Mouse (Mus musculus): ENCODE measurements around the gene 1700012B07Rik. TPM values are rescaled to one million over a fixed set of nuclear protein-coding genes. Genes with fewer than 3 reads are reported as not detected.

1700012B07Rik gene
- polyA plus RNA-seq, 1 experiment from 2014 or later = 0.12 TPM

- ATAC-seq (ENCODE audit: low read depth) = no peak
- no peaks in the 10 kb centered on the region for H3K4me1 ChIP-seq (ENCODE audit: control insufficient read depth, low read depth, low read length)
- H3K27me3 ChIP-seq (ENCODE audit: control insufficient read depth, insufficient read depth, low read depth, low read length) = no peaks in the 10 kb centered on the region
- no peaks in the 10 kb centered on the region for H3K36me3 ChIP-seq (ENCODE audit: control insufficient read depth, insufficient read depth)
- 45% methylated on average over 12 of the region's 12 CpGs for WGBS (ENCODE audit: insufficient replicate concordance)
- H3K4me2 ChIP-seq (ENCODE audit: low read depth, low read length) = no peak overlapping the region
- H3K9me3 ChIP-seq (replicated peaks; ENCODE audit: control insufficient read depth, low read length) = no peaks in the 10 kb centered on the region
- H3K9ac ChIP-seq (ENCODE audit: low read depth, low read length) = no peak overlapping the region
- no peak overlapping the region for H3K27ac ChIP-seq (ENCODE audit: low read length)
- no peak overlapping the region for H3K4me3 ChIP-seq (ENCODE audit: low read depth, low read length)
These were observed 75.9 kb downstream of the 1700012B07Rik start for GRCm38 (mm10) chr11:109751636-109752603.

DNA sequence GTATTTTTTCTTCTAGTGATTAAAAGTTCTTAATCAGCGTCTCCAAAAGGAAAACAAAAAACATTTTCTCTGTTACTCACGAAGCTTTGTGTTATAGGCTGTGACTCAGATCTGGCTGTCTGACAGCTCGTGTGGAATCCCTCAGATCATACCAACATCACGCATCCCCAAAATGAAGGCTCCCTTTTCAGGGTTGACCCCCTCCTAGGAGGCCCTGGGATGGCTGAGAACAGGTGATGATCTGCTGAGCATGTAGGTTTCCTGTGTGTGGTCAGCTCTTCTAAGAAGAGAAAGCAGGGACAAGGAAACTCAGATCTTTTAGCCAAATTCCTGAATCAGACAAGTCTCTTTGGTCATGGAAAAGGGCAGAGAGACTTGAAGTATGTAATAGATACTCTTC lies 82.6 kb downstream of the 1700012B07Rik start:
- 49% methylated on average over 4 of the region's 4 CpGs for WGBS (ENCODE audit: insufficient replicate concordance)
- Histone ChIP-seq H3K4me1 (ENCODE audit: control insufficient read depth, low read depth, low read length) (no peaks in the 10 kb centered on the region), H3K27ac (ENCODE audit: low read length) (no peak overlapping the region), H3K27me3 (ENCODE audit: control insufficient read depth, insufficient read depth, low read depth, low read length) (no peaks in the 10 kb centered on the region), H3K4me2 (ENCODE audit: low read depth, low read length) (no peak overlapping the region), H3K36me3 (ENCODE audit: control insufficient read depth, insufficient read depth) (no peaks in the 10 kb centered on the region), H3K4me3 (ENCODE audit: low read depth, low read length) (no peak overlapping the region), H3K9me3 (replicated peaks; ENCODE audit: control insufficient read depth, low read length) (no peaks in the 10 kb centered on the region), H3K9ac (ENCODE audit: low read depth, low read length) (no peak overlapping the region)
- no peak for ATAC-seq (ENCODE audit: low read depth)

DNA sequence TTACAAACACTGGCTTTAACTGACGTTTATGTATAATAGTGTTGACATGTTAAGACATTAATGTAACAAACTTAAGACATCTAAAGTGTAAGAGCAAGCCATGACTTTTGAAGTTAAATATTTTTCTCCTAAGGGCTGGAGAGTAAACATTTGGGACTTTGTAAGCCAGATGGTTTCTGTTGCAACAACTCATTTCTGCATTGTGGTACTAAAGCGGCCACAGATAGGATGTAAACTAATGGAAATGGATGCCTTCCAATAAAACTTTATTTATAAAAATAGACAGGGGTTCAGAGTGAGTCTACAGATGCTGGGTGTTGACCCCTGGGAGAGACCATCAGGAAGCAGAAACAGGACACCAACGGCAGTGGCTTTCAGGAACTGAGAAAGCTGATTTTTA lies 89.9 kb downstream of the 1700012B07Rik start:
- Histone ChIP-seq H3K27me3 (ENCODE audit: control insufficient read depth, insufficient read depth, low read depth, low read length) (no peaks in the 10 kb centered on the region), H3K9me3 (replicated peaks; ENCODE audit: control insufficient read depth, low read length) (no peaks in the 10 kb centered on the region), H3K27ac (ENCODE audit: low read length) (no peak overlapping the region), H3K36me3 (ENCODE audit: control insufficient read depth, insufficient read depth) (no peaks in the 10 kb centered on the region), H3K9ac (ENCODE audit: low read depth, low read length) (no peak overlapping the region), H3K4me2 (ENCODE audit: low read depth, low read length) (no peak overlapping the region), H3K4me1 (ENCODE audit: control insufficient read depth, low read depth, low read length) (no peaks in the 10 kb centered on the region), H3K4me3 (ENCODE audit: low read depth, low read length) (no peak overlapping the region)
- WGBS (ENCODE audit: insufficient replicate concordance) = 43% methylated on average over 3 of the region's 3 CpGs
- no peak for ATAC-seq (ENCODE audit: low read depth)

Other genes starting within 250 kb of the 1700012B07Rik start
- gene Wipi1, start 216.1 kb downstream of the 1700012B07Rik start, polyA plus RNA-seq (2015; fragmentation: Nextera tagmentation; extraction: Ambion mirVana) = 23.6 and 24.0 TPM in 2 replicates
- gene Prkar1a, start 178.6 kb downstream of the 1700012B07Rik start, polyA plus RNA-seq (2015; fragmentation: Nextera tagmentation; extraction: Ambion mirVana) = 109 and 112 TPM in 2 replicates
- 7.7 and 10.3 TPM in 2 replicates for gene Fam20a, start 105.8 kb downstream of the 1700012B07Rik start, polyA plus RNA-seq (2015; fragmentation: Nextera tagmentation; extraction: Ambion mirVana)
- 9.8 and 10.9 TPM in 2 replicates for gene Abca8b, start 167.8 kb upstream of the 1700012B07Rik start, polyA plus RNA-seq (2015; fragmentation: Nextera tagmentation; extraction: Ambion mirVana)

Data from liver, embryonic 16.5 days (tissue).